Mouse (Mus musculus) duodenum, adult 2 months (tissue): Measurements from ENCODE around the gene Plekhg3. TPM values are rescaled to one million over a fixed set of nuclear protein-coding genes. Genes with fewer than 3 reads are reported as not detected.

Experiments
- polyA plus RNA-seq: library from polyadenylated mRNA; depleted of rRNA; stranded (reverse); fragments of >200 nt; gene quantifications from 2 replicates; pipeline ENCODE4 v1.2.3, GENCODE M21; 2012; ENCODE audit warnings: low replicate concordance; rRNA removed

The Plekhg3 gene
- 11.6 and 15.9 TPM in 2 replicates for polyA plus RNA-seq

DNA sequence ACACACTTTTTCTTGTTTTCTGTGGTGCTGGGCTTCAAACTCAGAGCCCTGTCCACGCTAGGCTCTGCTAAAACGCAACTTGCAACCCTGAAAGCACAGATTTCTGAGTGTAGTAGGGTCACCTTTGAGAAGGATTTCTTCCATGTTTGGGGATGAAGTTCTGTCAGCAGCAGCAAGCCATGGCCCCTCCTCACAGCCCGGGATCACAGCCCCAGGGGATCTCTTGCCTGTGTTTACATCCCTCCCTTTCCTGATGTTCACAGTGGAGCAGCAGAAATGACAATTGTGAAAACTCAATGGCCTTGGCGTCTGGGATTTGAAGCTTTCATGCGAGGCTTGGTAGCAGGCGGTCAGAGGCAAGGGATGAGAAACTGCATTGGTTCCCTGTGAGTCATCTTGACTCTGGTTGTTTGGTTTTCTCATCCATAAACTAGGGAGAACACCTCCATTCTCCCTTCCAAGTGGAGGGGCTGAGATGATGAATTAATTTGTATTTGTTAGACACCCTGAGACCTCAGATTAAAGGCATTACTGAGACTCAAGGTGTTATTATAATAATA is at the start of gene Plekhg3:
Plekhg3 (plus strand) TSS at position 312 of the 560 bp plus-strand sequence.

Other genes starting within 250 kb of the Plekhg3 start
- gene Akap5, start 206.0 kb upstream of the Plekhg3 start, polyA plus RNA-seq = 0.04 and 0.05 TPM in 2 replicates
- gene Zbtb25, start 161.3 kb upstream of the Plekhg3 start, polyA plus RNA-seq = 1.7 and 2.2 TPM in 2 replicates
- 0.70 and 1.1 TPM in 2 replicates for gene Zbtb1, start 160.6 kb upstream of the Plekhg3 start, polyA plus RNA-seq
- 4.5 and 5.9 TPM in 2 replicates for gene Hspa2, start 126.7 kb upstream of the Plekhg3 start, polyA plus RNA-seq
- not detected in 2 replicates for gene Ppp1r36, start 113.4 kb upstream of the Plekhg3 start, polyA plus RNA-seq
- gene Sptb, start 179.7 kb downstream of the Plekhg3 start, polyA plus RNA-seq = 0.31 and 0.98 TPM in 2 replicates
- gene Churc1, start 234.6 kb downstream of the Plekhg3 start, polyA plus RNA-seq = 17.4 and 23.8 TPM in 2 replicates
- gene Fntb, start 234.7 kb downstream of the Plekhg3 start, polyA plus RNA-seq = 16.6 and 19.4 TPM in 2 replicates